Mouse (Mus musculus) liver, embryonic 14.5 days (tissue): Measurements from ENCODE around the gene Lims1. TPM values are rescaled to one million over a fixed set of nuclear protein-coding genes. Genes with fewer than 3 reads are reported as not detected.
A peak's percentile ranks its signal among the peaks of the same experiment; 100 is the strongest.

ENCODE experiments used
- ATAC-seq: fragments of 200-750 bp; cut with Nextera tagmentation; 2 replicates; pipeline ENCODE4 v1.8.0; 2017; ENCODE audit warnings: moderate number of reproducible peaks, mild to moderate bottlenecking, moderate library complexity; ENCODE audit not compliant: insufficient read depth
- DNase-seq, 3 experiments: peaks; one replicate each; pipeline ENCODE4 v3.0.0-alpha.2; 2012 to 2013; ENCODE audit warnings: low read depth in 3 of 3, low spot score in 3 of 3
- H3K27ac ChIP-seq: fragments of 300-500 bp; sonication (generic); 2 replicates; pipeline ENCODE4 v1.5.1; 2014; ENCODE audit warnings: moderate library complexity, mild to moderate bottlenecking, control low read depth, inconsistent platforms
- H3K27me3 ChIP-seq: fragments of 300-500 bp; sonication (generic); 2 replicates; pipeline ENCODE4 v1.6.1; 2014; ENCODE audit warnings: mild to moderate bottlenecking, low read length, moderate library complexity; ENCODE audit not compliant: control insufficient read depth, insufficient read depth
- H3K36me3 ChIP-seq: fragments of 300-500 bp; sonication (generic); replicated peaks from 2 replicates; pipeline ENCODE4 v1.6.1; 2014; ENCODE audit warnings: low read depth; ENCODE audit not compliant: control insufficient read depth, insufficient read depth
- H3K4me1 ChIP-seq, 2 experiments: fragments of 200-500 bp in 1 of 2; fragments of 300-500 bp in 1 of 2; sonication (generic) in 1 of 2; replicated peaks; 2 replicates each; pipeline ENCODE4 v1.6.1; 2012 to 2014; ENCODE audit warnings: antibody characterized with exemption in 1 of 2, inconsistent platforms in 1 of 2, low read length in 1 of 2; ENCODE audit not compliant: control insufficient read depth in 2 of 2, insufficient read depth in 2 of 2
- H3K4me2 ChIP-seq: fragments of 300-500 bp; sonication (generic); 2 replicates; pipeline ENCODE4 v1.6.1; 2014; ENCODE audit warnings: low read depth, mild to moderate bottlenecking, control low read depth, moderate library complexity
- H3K4me3 ChIP-seq, 2 experiments: fragments of 200-500 bp in 1 of 2; fragments of 300-500 bp in 1 of 2; sonication (generic) in 1 of 2; 2 replicates each; pipeline ENCODE4 v1.5.1; 2012 to 2014; ENCODE audit warnings: low read depth in 2 of 2, low read length in 2 of 2, mild to moderate bottlenecking in 2 of 2, control low read depth in 1 of 2, inconsistent platforms in 1 of 2, moderate library complexity in 1 of 2; ENCODE audit not compliant: insufficient read depth in 1 of 2
- H3K9ac ChIP-seq: fragments of 300-500 bp; sonication (generic); replicated peaks from 2 replicates; pipeline ENCODE4 v1.6.1; 2014; ENCODE audit warnings: mild to moderate bottlenecking, control low read depth, moderate library complexity
- H3K9me3 ChIP-seq: fragments of 300-500 bp; sonication (generic); 2 replicates; pipeline ENCODE4 v1.6.1; 2016; ENCODE audit warnings: low read length, mixed read lengths; ENCODE audit not compliant: control insufficient read depth
- CTCF ChIP-seq: IDR thresholded peaks from 2 replicates; pipeline ENCODE4 v1.5.1; 2016; ENCODE audit warnings: antibody characterized with exemption, low read depth, control low read depth
- EP300 ChIP-seq: IDR thresholded peaks from 2 replicates; pipeline ENCODE4 v1.6.1; 2016; ENCODE audit warnings: antibody characterized with exemption, low read depth
- WGBS: fragments of 180-500 bp; shearing (Covaris S2); extraction: QIAGEN DNeasy Blood & Tissue Kit; methylation state at CpG from one replicate; pipeline ENCODE4 v1.1.7; 2014; ENCODE audit not compliant: insufficient replicate concordance; 5-methylcytosine and 5-hydroxymethylcytosine counted together
- polyA plus RNA-seq, 2 experiments: library from polyadenylated mRNA; depleted of rRNA in 1 of 2; stranded (reverse) in 1 of 2; unstranded in 1 of 2; fragments of >200 nt; fragmentation: Nextera tagmentation in 1 of 2; extraction: Ambion mirVana in 1 of 2; gene quantifications; 2 replicates each; pipeline versions ENCODE4 v1.2.1 to v1.2.3; 2012 to 2014

The Lims1 gene
- polyA plus RNA-seq, 2 experiments: 20.9 to 69.0 TPM

- no peaks in the 10 kb centered on the region; the same call in 1 of the 2 replicates for H3K36me3 ChIP-seq
- TF ChIP-seq EP300 (no peak; the same call in 1 of the 2 replicates), CTCF (no peak)
- H3K4me1 ChIP-seq: peaks cover 59 to 60% of the 10 kb centered on the region in 2 experiments
- no peaks in the 10 kb centered on the region for H3K27me3 ChIP-seq
- H3K4me3 ChIP-seq: peak overlapping the region in 1 of 2 experiments; percentile 67; a peak in 2 of 4 replicates
- DNase-seq (peak in 2 of 3 experiments; percentile 63 to 71), ATAC-seq (peak; percentile 56)
- peak overlapping the region; percentile 95 for H3K27ac ChIP-seq
- H3K4me2 ChIP-seq: peak overlapping the region; percentile 74
- peak overlapping the region; percentile 92 for H3K9ac ChIP-seq
- no peaks in the 10 kb centered on the region for H3K9me3 ChIP-seq
Measured at GRCm38 (mm10) chr10:58370559-58370958, 47.3 kb downstream of the Lims1 start.

GRCm38 (mm10) chr10:58371279-58371842, 48.1 kb downstream of the Lims1 start:
- Histone ChIP-seq H3K27ac (peak overlapping the region; percentile 95), H3K9me3 (no peaks in the 10 kb centered on the region), H3K27me3 (no peaks in the 10 kb centered on the region), H3K36me3 (no peaks in the 10 kb centered on the region; the same call in 1 of the 2 replicates), H3K9ac (peak overlapping the region; percentile 92), H3K4me3 (peak overlapping the region; percentile 67 to 100), H3K4me1 (peaks cover 54 to 58% of the 10 kb centered on the region in 2 experiments), H3K4me2 (peak overlapping the region; percentile 74)
- no peak for DNase-seq
- ATAC-seq: peak; percentile 77
- WGBS: 4% methylated on average over 14 of the region's 14 CpGs
- TF ChIP-seq CTCF (no peak), EP300 (no peak; the same call in 1 of the 2 replicates)

- DNase-seq (no peak), ATAC-seq (no peak)
- H3K9me3 ChIP-seq: no peaks in the 10 kb centered on the region
- peak overlapping the region; percentile 76 for H3K4me2 ChIP-seq
- 23% methylated on average over 6 of the region's 6 CpGs for WGBS
- H3K9ac ChIP-seq: peak overlapping the region; percentile 36
- peak overlapping the region; percentile 44 for H3K27ac ChIP-seq
- no peaks in the 10 kb centered on the region for H3K27me3 ChIP-seq
- H3K36me3 ChIP-seq: no peaks in the 10 kb centered on the region; the same call in 1 of the 2 replicates
- peaks cover 49 to 53% of the 10 kb centered on the region in 2 experiments for H3K4me1 ChIP-seq
- TF ChIP-seq EP300 (0 out of 2 replicates have a peak, but pooled peaks have one; percentile 12), CTCF (no peak)
- peak overlapping the region; percentile 52 to 61 for H3K4me3 ChIP-seq
Measured at GRCm38 (mm10) chr10:58372430-58373030, 49.3 kb downstream of the Lims1 start.

- Histone ChIP-seq H3K27me3 (no peaks in the 10 kb centered on the region), H3K9ac (peak overlapping the region; percentile 59), H3K4me3 (peak overlapping the region in 1 of 2 experiments; percentile 61; a peak in 2 of 4 replicates), H3K27ac (peak overlapping the region; percentile 64), H3K9me3 (no peaks in the 10 kb centered on the region), H3K4me1 (peaks cover 38 to 40% of the 10 kb centered on the region in 2 experiments), H3K36me3 (no peaks in the 10 kb centered on the region; the same call in 1 of the 2 replicates), H3K4me2 (peak overlapping the region; percentile 76)
- ATAC-seq (peak; percentile 27), DNase-seq (no peak)
- TF ChIP-seq CTCF (no peak), EP300 (peak; percentile 47)
Measured at GRCm38 (mm10) chr10:58373829-58374228, 50.6 kb downstream of the Lims1 start.

- no peak overlapping the region for H3K9ac ChIP-seq
- ATAC-seq: no peak
- H3K4me2 ChIP-seq: no peak overlapping the region
- no peaks in the 10 kb centered on the region; the same call in 1 of the 2 replicates for H3K36me3 ChIP-seq
- TF ChIP-seq EP300 (no peak), CTCF (peak; percentile 73)
- peaks cover 24 to 28% of the 10 kb centered on the region in 2 experiments for H3K4me1 ChIP-seq
- 24% methylated on average over 4 of the region's 4 CpGs for WGBS
- no peaks in the 10 kb centered on the region for H3K27me3 ChIP-seq
- no peaks in the 10 kb centered on the region for H3K9me3 ChIP-seq
- H3K4me3 ChIP-seq: no peak overlapping the region
- no peak for DNase-seq
- no peak overlapping the region; the same call in 1 of the 2 replicates for H3K27ac ChIP-seq
Measured at GRCm38 (mm10) chr10:58377592-58378197, 54.4 kb downstream of the Lims1 start.
